Mouse (Mus musculus) gastrocnemius, adult 18-20 months (tissue): ENCODE results near the gene Appbp2. TPM values are rescaled to one million over a fixed set of nuclear protein-coding genes. Genes with fewer than 3 reads are reported as not detected.
A peak's percentile ranks its signal among the peaks of the same experiment; 100 is the strongest.

ENCODE experiments used
- DNase-seq: peaks from one replicate; pipeline ENCODE4 v3.0.0; 2021; ENCODE audit warnings: low spot score
- total RNA-seq, 2 experiments: library from RNA; stranded (reverse); gene quantifications; 2 replicates each; pipeline ENCODE4 v1.2.3; 2021

Appbp2 gene
- total RNA-seq, 2 experiments from 2014 or later = 7.1 to 10.1 TPM

DNA sequence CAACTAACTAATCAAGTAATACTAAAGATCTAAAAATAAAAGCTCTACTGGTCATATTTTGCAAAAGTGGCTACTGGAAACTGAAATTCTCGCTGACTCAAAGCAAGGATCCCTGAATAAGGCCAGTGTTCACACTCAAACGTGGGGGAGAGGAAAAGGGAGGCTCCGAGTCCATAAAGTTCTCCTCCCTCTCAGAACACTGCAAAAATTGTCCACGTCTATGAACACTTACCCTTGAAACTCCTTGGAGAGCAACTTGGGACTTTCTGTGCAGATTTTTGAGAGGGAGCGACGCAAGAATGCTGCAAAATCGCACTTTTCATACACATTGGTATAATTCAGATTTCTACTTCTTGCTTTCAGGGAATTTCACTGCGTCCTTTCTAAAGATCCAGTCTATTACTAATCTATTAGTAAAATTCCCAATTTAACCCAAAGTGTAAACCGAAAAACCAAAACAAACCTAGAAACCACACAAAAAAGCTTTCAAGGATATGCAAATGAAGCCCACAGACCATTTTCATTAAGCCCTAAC lies 1.2 kb downstream of the Appbp2 start:
- no peak for DNase-seq

DNA sequence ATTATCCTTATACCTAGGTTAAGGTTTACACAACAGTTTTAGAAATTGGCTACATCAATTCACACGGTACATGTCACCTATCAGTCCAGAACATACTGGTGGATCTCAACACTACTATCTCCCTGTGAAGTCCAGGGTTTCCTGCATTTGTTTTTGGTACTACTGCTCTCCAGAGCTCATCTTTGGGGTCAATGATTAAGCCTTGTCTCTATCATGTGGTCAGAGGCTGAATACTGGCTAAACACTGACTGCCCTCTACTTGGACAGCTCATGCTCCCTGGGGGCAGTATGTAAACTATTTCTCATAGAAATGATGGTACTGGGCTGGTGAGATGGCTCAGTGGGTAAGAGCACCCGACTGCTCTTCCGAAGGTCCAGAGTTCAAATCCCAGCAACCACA lies 11.7 kb downstream of the Appbp2 start:
- no peak for DNase-seq

- DNase-seq = no peak
Measured at GRCm38 (mm10) chr11:85222561-85222960, 12.4 kb downstream of the Appbp2 start.

DNA sequence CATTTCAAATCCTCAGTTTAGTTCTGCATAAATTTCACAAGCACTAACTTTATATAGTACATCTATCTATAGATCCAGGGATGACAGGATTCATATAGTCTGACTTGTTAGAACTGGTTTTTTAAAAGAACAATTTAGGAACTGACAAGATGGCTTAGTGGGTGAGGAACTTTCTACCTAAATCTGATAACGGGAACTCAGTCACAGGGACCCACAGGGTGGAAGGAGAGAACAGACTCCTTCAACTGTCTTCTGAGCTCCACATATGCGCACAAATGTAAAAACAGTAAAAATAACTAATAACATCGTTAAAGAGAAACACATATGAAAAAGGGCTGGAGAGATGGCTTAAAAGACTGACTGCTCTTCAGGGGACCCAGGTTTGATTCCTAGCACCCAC lies 15.9 kb downstream of the Appbp2 start:
- DNase-seq = no peak

DNA sequence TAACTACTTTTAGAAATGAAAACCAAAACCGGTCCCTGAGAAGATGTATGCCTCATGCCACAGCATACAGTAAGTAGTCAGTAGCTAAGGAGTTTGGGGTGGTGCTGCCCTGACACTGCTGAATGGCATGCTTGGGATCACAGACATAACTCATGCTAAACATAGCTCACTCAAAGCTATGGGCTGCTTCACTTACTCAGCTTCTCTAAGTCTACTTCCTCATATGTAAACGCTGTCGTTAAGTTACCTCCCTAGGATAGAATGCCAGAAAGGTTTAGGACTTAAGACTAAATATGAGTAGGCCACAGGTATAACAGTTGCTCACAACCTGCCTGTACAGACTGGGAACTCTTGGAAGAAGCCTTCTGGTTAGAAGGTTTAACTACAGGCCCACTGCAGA lies 20.3 kb downstream of the Appbp2 start:
- no peak for DNase-seq

DNA sequence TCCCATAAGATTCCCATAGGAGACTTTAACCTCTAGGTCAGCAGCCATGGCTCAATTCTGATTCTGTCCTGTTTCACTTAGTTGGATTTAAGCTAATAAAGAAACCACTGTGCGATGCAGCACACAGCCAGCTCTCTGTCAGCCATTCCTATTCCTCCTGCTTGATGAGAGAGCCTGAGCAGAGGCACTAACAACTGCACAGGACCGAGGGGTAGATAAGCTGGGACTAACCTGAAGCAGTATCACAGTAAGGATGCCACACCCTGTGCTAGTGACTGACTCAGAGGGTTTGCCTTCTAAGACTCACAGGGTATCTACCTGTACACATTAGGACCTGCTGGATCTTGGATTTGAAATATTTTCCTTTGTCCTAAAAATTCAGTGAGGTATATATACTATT lies 21.7 kb downstream of the Appbp2 start:
- no peak for DNase-seq

- no peak for DNase-seq
Measured at GRCm38 (mm10) chr11:85211151-85211550, 23.8 kb downstream of the Appbp2 start.

GRCm38 (mm10) chr11:85206231-85206630 lies 28.7 kb downstream of the Appbp2 start:
- DNase-seq = no peak

- no peak for DNase-seq
Measured at GRCm38 (mm10) chr11:85198906-85199305, 36.0 kb downstream of the Appbp2 start.

- DNase-seq = no peak
Measured at GRCm38 (mm10) chr11:85196046-85196445, 38.9 kb downstream of the Appbp2 start.

DNA sequence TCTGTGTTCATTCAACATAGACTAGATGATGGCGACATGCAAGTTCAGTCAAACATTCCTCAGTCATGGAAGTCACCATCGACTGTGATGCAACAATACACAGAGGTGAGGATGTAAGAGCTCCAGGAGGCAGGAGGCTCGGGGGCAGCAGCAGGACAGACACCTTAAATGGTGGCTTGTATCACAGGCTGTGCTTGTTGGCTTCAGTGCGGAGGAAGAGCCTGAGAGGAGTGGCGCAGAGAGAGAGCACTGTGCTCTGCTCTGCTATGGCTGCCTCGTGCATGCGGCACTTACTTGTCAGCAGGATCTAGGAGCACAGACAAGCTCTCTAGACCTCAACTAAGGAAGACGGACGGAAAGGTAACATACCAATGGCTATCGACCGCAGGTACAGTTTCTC lies 40.7 kb downstream of the Appbp2 start:
- DNase-seq = no peak

DNA sequence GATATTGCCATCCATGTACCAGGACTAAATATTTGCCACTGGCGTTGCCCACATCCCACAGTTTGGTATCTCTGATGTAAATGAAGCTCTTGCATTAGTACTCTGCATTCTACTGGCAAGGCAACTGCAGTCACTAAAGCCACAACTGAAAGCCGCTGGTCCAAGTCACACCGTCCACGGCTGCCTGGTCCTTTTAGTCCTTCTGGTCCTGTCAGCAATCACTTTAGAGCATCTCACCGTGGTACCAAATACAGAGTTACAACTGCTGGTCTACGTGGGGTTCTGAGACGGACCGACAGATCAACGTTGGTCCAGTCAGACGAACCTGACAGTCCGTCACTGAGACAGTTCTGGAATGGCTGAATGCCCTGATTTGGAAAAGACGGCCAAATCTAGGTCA lies 44.2 kb downstream of the Appbp2 start:
- DNase-seq = no peak

DNA sequence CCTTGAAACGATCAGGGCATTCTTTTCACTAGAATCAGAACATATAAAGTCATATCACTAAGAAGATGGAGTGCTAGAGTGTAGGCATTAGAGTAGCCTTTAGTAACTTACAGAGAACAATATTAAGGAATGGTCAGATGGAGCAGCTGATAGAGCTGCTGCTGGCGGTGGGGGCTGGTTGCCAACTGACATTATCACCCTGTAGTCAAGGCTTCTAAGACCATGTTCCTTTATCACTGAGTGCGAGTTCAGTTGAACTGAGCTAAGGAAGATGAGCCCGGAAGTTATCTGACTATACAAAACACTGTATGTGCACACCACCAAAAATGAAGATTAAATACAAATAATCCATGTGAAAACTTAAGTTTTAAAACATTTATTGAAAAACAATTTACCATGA lies 45.8 kb downstream of the Appbp2 start:
- DNase-seq = no peak

DNA sequence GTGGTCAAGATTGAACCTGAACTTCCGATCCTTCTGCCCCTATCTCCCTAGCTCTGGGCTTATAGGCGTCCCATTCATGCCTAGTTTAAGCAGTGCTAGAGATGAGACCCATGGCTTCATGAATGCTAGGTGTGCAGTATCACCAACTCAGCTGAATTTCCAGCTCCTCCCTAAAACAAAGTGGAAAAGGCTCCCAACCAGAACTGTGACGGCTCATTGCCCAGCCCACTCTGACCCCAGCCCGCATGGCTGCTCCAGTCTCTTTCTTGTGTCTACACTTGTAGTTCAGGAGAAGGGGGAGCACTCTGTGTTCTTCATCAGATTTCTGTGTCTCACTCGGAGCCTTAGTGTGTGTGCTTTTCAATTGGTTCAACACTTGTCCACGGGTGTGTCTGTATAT lies 50.1 kb downstream of the Appbp2 start:
- no peak for DNase-seq

DNA sequence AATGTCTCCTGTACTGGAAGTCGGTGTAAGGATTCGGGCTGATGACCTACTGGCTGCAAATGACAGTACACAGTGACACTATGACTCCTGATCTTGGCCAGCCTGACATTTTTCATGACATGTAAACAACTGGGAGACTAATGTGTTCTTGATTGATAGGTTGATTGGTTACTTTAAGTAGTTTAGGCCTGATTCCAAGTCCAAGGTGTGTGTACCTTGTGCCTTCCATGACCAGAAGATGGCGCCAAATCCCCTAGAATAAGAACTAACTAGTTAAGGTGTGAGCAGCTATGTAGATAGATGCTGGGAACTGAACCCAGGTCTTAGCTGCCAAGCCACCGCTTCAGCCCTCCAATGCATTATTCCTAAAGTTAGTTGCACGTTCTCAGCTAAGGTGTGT lies 50.8 kb downstream of the Appbp2 start:
- peak; percentile 48 for DNase-seq

DNA sequence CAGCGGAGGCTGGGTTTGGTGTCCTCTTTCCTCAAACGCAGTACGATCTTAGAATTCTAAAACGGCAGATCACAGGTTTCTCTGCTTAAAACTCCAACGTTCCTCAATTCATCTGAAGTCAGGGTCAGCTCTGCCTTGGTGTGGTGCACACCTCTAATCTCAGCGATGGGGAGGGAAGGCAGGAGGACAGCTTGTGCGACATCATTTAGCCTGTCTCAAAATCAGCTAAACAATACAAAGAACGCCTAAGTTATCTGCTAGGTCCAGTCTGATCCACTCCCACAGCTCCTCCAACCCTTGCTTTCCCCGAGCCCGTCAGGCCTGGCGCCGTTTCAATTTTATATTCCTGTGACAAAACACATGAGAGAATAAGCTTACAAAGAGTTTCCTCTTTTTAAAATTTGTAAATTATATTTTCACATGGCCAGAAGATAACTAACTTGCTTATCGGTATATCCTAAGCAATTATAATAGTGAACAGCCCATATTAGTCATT lies 51.6 kb downstream of the Appbp2 start:
- DNase-seq = no peak

- DNase-seq = peak; percentile 46
Measured at GRCm38 (mm10) chr11:85182617-85183283, 52.2 kb downstream of the Appbp2 start.

GRCm38 (mm10) chr11:85178413-85178812 lies 56.5 kb downstream of the Appbp2 start:
- no peak for DNase-seq

DNA sequence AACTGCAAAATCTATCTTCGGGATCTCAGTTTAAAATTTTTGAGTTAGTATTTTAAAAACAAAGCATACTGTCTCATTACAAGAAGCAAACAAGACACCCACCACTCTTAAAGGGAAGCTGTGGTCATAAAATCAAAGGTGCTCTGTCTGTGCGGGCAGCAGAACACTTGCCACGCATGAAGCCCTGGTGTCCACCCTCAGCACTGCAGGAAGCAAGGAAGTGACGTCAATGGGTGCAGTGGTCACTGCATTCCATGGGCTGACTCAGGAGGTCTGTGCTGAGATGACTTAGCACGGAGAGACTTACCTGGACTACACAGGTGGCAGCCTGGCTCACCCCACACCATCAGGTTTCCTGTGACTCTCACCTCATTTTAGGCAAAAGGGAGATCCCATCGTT lies 57.2 kb downstream of the Appbp2 start:
- DNase-seq = no peak

DNA sequence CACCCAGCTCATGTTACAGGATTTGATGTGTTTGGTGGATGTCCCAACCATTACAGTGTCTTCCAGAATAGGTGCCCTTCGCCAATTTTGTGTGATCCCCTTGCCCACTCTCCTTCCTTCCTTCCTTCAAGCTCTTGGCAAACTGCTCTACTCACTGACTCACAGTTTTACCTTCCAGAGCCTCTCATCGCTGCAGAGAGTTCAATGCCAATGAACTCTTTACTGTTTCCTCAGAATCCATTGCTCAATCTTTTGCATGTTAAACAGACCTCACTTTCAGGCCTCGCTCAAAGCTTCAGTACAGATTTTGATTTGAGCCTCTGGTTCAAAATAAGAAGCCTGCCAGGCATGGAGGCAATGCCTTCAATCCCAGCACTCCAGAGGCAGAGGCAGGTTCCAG lies 59.0 kb downstream of the Appbp2 start:
- no peak for DNase-seq

DNA sequence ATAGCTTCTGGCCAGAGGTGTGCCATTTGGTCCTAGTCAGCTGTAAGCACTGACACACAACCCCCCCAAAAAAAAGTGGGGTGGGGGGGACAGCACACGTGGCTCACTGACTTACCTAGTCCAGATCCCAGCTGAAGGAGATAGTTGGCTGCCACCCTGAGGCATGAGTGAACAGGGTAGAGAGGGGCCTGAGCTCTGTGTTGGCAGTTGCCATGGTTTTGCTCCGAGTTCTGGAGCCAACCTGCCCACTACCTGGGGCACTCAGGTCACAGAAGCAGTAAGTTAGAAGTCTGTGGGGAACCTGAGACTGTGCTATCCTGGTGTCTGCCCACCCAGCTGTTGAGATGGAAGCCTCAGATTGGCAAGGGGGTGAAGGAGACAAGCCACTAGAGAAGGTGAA lies 64.1 kb downstream of the Appbp2 start:
- no peak for DNase-seq

- peak; percentile 89 for DNase-seq
Measured at GRCm38 (mm10) chr11:85170058-85170740, 64.7 kb downstream of the Appbp2 start, which contains the start of gene 1700125H20Rik. 1700125H20Rik (plus strand) TSS chr11:85170404.

DNA sequence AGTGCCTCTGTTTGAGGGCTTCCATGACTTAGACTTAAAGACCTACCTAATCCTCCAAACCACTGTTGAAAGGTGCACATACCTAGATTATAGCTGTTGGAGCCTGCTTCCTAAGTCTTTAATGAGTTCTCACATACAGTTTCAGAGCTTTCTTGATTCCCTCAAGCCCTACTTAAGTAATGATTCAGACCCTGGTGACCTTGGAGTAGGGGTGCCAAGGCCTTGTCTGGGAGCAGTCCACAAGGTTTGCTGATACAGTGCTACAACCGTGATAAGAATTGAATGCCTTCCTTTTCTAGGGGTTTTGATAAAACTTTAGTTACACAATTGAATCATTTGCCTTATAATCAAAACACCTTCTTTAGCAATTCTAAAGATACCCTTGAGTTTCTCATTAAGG lies 67.4 kb downstream of the Appbp2 start:
- no peak for DNase-seq
